Mouse (Mus musculus): ENCODE results near the gene Gm37240.

DNA sequence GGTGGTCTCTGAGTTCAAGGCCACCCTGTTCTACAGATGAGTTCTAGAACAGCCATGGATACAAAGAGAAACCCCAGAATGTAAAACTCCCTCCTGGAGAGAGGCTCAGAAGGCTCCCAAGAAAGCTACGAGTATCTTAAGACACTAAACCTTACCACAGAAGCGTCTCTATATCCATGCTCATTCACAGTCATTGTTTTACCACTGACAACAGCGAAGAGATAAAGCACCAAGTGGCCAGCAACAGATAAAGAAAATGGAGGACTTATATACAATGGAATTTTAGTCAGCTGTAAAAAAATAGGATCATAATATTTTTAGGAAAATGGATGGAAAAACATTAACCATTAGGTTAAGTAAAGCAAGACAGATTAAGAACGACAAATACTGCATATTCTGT lies 1382.1 kb downstream of the Gm37240 start:
- no peak for TF ChIP-seq CTCF (IDR thresholded peaks at IDR 0.05; ENCODE audit: borderline replicate concordance, insufficient read depth, low read depth, low read length)
- no peak for TF ChIP-seq POLR2A (IDR thresholded peaks at IDR 0.05; ENCODE audit: borderline replicate concordance, insufficient read depth, low read length)
